Mouse (Mus musculus) CD8-positive naive resting alpha-beta T cell, adult 2 months (primary cell): ENCODE measurements around the gene Acsm1.
"Not testable (repeated sequence)": the region's sequence is repeated elsewhere in the genome, so short reads cannot be mapped to it uniquely, and the experiment has no call there.

Experiments used
- DNase-seq, 2 experiments: peaks; one replicate each; pipeline ENCODE4 v3.0.0; 2022; ENCODE audit warnings: low read depth in 2 of 2, low spot score in 2 of 2

Acsm1 gene

DNA sequence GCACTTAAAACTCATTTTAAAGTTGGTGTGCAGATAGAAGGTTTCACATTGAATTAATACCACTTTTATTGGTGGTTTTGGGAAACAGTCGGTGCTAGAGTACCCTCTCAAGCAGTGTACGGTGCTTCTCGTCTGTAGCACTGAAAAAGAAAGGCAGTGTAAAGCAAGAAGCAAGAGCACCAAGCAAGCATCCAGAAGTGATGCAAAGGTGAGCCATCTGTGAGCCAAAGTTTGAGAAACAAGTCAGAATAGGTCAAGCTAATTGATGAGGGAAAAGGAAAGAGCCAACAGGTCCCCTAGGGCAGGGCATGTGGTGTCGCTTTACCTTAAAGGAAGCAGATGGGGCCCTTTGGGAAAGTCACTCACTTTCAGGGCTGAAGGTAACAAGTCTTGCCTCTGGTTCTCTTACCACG, at the start of gene Acsm1:
Gene Acsm1 (plus strand): TSS at position 363 of the 413 bp plus-strand sequence.
- DNase-seq = no peak

DNA sequence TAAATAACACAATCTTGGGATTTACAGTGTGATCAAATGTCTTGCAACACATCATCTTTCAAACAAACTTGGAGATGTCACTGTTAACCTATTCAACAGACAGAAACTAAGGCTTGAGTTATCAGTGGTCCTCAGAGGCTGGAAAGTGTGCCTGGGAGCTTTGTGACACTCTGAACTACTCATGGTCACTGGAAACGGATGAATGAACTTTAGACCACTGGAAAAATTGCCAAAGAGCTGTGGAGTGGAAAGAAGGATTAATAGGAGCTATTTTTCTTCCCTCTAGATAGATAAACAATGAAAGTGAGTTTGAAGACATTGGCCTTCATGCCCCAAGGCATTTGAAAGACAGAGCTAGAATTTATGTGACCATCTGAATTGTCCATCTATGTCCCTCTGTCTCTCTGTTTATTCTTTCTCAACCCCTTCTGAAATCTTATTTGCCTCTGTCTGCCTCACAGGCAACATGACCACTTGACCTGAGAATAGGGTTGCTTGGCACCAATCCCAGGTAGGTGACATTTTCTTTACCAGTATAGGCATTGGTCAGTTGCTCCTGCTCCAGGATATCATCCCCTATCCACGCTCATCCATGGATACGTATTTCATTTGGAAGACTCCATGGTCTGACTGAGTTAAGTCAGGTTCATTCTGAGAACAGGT, 46.9 kb upstream of the Acsm1 start:
- no peak for DNase-seq

DNA sequence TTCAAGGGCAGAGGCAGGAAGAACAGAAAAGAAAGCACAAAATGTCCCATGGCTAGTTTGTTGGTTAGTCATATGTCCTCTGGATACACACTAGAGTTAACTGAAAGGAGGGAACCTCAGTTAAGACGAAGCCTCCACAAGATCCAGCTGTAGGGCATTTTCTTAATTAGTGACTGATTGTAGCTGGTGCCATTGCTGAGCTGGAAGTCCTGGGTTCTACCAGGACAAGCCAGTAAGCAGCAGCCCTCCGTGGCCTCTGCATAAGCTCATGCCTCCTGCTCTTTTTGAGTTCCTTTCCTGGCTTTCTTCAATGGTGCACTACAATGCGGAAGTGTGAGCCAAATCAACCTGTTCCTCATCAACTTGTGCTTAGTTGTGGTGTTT, 46.4 kb upstream of the Acsm1 start:
- DNase-seq = no peak

DNA sequence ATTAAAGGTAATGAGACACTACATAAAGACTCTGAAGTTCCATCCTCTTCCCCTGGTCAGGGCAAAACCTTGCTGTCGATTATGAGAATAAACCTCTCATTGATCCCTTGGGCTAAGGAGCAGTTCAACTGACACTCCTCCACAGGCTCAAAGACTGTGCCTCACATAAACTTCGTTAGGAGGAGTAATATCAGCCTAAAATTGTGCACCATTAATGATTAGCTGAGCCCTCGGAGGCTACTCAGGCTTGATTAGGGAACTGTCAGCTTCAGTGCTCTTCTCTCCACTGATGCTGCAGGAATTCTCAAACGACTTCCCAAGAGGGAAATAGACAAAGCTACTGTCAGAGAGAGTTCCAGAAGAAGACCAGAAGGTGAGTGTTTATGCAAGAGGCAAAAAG, 45.4 kb upstream of the Acsm1 start:
- DNase-seq = no peak

DNA sequence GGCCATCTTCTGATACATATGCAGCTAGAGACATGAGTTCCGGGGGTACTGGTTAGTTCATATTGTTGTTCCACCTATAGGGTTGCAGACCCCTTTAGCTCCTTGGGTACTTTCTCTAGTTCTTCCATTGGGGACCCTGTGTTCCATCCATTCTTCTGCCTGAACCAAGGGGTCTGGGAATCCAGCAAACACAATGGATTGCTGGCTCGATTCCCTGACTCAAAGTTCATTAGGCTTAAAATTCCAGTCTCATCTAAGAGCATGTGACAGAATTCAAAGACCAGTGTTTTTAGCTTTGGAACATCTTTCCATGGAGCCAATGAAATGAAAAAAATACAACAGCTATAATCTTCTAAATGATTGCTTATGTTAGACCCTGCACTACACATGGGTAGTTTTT, 44.4 kb upstream of the Acsm1 start:
- DNase-seq = not testable (repeated sequence)

DNA sequence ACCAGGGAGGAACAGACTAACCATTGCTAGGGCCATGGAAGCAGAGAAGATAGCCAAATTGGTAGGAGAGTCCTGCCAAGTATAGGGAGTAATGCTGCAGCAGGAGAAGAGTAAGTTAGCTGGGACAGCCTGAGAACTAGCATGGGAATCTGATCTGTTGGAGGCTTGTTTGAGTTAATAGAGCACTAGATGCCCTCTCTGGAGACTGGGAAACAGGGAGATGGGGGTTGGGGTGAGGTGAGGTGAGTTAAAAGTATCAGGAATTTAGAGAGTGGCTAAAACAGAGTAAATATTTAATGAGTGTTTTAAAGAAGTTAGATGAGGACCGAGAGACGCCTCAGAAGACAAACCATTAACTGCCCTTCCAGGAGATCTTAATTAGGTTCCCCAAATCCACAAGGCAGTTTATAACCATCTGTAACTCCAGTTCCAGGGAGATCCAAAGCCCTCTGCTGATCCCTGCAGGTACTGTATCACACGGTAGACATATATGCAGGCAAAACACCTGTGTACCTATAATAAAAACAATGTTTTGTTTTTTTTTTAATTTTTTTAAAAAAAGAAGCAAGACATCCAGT, 12.2 kb upstream of the Acsm1 start:
- DNase-seq = no peak

DNA sequence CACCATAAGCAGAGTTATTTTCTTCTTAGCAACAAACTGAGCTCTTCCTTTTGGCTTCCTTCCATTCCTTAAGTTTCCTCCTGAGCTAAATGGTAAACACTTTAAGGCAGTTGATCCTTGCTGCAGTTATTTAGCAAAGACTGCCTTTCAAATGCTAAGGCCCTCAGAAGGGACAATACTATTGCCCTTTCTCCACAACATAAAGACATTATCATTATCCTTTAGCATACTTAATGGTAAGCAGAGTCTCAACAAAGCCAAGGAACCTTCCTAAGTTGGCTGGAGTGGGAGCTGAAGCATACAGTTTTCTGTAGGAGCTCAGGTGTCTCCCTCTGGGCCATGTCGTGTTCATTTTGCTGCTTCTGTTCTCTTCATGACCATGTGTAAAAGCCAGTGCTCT, 11.5 kb upstream of the Acsm1 start:
- DNase-seq = no peak

DNA sequence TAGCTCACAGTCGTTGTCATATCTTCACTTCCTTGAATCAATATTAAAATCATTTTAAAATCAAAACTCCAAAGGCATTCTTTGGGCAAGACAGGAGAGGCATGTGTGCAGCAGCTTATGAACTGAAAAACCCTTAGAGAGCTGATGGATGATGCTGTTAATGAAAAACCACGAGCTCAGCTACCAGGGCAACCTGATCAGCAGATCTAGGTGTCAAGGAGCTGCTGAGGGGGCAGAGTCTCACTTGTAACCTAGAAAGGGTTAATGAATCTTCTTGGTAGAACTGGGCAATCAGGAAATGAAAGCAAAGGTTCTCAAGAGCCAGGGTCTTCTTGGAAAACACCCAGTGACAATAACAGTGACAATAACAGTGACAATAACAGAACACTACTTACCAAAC, 10.3 kb upstream of the Acsm1 start:
- DNase-seq = no peak

DNA sequence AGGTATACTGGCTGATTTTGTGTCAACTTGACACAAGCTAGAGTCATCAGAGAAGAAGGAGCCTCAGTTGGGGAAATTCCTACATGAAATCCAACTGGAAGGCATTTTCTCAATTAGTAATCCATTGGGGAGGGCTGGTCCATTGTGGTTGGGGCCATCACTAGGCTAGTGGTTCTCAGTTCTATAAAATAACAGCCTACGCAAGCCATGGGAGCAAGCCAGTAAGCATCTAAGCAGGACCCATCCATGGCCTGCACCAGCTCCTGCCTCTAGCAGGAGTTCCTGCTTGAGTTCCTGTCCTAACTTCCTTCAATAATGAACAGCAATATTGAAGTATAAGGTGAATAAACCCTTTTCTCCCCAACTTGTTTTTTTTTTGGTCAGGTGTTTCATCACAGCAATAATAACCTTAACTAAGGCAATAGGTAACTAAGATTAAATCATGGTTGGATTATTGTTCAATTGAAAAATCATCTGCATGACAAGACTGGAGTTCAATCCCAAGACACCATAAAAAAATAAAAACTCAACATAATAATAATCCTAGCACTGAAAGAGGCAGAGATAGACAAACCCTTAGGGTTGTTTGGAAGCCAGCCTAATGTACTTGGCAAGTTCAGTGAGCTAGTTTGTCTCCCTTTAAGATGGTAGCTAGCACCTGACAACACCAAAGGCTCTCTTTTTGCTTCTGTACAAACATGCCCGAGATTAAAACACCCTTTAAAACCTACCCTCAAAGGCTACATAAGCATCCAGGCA, 5.5 kb upstream of the Acsm1 start:
- DNase-seq = no peak

DNA sequence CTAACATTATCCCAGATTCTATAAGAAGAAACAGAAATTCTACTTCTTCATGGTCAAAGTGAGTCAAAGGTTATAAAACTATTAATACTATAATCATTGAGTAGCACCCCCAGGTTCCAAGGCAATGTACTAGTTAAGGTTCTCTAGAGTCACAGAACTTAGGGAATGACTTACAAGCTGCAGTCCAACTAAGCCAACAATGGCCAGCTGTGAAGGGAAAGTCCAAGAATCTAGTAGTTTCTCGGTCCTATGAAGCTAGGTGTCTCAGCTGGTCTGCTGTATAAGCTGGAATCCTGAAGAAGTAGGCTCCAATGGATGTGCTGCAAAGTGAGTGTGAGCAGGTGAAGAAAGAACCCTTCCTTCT, 4.9 kb upstream of the Acsm1 start:
- DNase-seq = no peak

DNA sequence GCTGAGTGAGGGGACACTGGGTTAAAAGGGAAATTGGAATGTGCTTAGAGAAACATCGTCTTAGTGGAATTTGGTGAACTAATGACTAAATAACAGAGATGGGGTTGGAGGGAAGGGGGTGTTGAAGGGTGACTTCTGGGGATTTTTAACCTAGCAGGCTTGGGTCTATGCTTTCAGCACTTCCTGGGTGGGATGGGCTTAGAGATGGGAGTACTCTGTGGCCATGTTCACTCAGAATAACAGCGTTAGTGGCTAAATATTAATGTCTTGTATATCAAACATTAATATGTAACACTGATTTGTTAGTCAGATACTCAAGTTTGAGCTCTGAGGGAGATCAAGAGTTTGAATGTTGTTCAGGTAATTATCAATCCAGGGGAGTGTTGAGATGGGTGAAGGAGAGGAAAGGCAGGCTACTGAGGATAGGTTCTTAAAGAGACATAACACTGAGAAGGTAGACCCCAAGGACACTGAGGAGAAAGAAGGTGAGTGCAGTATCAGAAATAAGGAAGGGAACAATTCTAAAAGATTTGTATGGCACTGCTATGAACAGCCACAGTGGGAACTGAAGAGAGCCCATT, 1.8 kb upstream of the Acsm1 start:
- DNase-seq = no peak

DNA sequence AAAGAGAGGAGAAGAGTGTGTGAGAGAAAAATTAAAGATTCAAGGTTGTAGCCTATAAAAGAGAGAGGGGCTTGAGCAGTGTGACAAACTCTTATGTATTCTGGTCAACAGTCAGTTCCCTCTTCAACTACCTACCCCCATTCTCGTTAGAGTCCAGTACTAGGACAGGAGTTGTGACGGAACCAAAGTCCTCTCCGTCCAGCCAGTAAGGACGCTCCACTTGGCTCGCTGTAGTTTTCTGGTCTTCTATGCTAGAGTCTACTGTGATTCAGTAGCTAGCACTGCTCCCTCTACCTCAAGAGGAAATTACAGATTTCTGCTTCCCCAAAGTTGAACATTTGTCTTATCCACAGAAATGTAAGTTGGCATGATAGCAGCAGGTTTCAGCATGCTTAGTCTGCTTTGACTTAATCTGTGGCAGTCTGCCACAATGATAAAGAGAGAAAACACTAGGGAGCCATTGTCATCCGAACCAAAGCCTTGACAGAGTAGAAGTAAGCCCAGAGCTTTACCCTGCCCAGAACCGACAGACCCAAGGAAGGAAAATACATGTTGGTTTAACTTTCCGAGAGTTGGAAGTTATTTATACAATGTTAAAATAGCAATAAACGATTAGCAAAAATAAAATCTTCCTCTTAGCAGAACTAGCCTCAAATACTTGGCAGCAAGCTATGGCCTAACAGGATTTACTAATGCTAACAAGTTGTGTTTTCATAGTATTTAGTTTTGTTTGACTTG, 731 bp upstream of the Acsm1 start:
- no peak for DNase-seq

DNA sequence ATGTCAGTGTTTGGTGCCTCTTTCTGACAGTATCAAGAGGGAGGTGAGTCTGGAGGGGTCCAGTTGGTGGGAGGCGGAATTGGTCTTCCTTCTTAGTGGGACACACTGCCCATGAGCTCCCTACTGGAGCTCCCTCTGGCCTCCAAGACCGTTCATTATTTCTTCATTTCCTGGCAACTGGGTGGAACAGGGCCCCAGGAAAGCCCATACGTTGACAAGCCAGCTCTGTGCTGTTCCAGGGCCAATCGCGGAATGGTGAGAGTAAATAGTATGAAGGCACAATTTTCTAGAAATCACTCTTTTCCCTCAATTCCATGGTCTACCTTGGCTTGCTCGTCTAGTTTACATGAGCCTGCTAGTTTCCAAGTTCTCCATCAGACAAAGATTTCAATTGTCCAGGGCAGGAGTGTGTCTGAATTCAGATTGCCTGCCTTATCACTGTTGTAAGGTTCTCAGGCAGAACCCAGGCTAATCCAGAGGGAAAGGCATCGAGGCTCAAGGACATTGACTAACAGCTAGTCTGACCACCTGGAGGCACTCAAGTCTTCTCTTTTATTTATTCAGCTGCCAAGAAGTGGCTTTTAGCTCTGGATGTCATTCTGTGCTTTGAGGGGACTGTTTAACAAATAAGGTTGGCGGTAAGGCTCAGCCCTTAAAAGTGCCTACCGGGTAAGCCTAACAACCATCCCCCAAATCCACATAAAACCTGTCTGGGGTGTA, 1.1 kb downstream of the Acsm1 start:
- DNase-seq = no peak

DNA sequence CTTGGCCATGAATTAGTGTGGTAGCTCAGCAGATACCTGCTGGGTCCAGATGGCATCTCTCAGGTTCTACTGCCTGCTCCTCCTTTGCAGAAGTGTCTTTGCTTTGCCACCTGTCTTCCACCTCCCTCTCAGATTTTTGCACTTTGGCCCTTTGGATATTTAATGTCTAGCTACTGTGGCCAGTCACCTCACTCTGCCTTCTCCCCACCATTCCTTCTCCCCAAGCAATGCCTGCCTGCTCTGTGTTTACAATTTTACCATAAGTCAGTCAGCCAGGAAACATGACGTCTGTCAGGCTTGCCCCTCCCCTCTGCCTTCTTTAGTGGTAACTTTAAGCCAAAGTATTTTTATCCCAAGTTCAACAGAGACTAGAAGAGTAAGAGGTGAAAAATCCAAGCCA, 9.7 kb downstream of the Acsm1 start:
- no peak for DNase-seq

DNA sequence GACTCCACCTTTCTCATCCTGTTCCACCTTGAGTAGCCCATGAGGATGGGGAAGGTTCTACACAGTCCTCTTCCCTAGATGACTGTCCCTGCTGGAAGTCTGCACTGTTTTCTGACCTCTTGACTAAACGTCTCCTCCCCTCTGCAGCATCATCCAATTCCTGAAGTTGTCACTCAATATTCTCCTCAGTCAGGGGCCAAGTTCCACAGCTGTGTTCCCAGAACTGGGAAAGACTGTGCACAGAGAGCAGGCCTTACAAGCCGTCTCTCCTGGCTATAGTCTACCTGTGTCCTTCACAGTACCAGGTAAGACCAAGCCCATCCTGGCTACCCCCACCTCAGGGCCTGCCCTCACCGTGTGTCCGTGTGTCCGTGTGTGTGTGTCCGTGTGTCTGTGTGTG, 10.8 kb downstream of the Acsm1 start:
- no peak for DNase-seq

DNA sequence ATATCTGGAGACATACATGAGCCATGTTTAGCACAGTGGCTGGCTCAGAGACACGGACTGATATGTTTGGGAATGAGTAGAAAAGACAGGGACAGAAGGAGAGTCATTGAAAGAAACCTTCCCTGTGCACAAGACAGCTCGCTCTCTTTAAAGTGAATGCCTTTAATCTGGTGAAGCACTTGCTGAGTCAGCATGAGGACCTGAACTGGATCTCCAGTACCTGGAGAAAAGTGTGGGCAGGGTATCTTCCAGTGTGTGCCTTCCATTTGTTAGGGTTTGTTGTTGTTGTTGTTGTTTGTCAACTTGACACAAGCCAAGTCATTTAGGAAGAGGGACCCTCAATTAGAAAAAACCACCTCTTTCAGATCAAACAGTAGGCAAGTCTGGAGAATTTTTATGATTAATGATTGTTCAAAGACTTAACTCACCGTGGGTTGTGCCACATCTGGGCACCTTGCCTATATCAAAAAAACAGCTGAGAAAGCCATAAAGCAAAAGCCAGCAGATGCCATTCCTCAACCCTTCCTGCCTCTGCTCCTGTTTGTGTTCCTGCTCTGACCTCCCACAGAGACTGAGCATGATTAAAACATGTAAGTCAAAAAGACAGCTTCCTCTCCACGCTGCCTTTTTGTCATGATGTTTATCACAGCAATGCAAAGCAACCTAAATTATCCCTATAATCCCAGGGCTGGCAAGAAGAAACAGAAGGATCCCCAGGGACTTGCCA, 11.5 kb downstream of the Acsm1 start:
- no peak for DNase-seq

DNA sequence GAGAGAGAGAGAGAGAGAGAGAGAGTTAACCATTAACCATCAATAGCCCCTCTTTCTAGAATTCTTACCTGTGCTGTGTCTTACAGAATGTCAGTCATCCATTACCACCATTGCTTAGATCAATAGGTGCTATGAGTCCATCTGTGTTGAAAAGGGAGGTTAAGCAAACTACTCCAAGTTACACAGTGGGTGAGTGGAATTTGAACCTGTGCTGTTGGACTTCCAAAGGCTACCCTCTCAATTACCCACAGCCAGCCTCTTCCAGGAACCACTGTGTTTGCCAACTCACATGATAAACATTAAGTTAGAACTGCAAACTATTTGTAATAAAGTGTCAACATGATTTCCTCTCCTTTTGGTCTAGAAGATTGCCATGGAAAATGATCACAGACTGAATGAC, 13.3 kb downstream of the Acsm1 start:
- no peak for DNase-seq

DNA sequence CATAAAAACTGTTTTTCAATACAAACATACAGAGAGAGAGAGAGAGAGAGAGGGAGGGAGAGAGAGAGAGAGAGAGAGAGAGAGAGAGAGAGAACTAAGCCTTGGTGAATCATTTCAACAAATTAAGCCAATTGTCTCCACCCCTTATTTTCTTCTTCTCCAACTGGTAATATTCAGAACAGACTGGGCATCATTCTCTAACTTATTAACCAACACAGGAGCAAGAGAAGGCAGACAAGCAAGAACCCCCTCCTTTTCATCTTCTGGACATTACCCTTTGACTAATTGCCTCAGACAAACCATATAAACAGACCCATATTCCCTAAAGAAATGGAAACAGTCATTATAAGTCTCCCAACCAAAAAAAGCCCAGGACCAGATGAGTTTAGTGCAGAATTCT, 31.9 kb downstream of the Acsm1 start:
- DNase-seq = no peak

DNA sequence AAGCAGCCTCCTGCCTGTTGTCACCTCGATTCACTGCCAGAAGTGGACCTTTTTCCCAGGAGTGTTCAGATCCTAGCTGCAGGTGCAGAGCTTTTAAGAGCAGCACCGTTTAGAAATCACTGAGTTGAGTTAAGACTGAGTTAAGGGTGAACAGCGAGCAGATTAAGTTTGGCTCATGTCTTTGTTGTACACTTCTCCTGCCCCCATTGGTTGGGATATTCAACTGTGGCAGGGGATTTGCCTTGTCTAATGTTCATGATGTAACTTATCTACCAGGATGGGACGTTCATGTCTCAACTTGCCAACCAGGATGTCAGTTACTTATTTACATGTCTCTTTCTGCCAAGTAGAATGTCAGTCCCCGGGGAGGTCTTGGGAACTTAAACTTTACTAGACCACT, 35.5 kb downstream of the Acsm1 start:
- no peak for DNase-seq

DNA sequence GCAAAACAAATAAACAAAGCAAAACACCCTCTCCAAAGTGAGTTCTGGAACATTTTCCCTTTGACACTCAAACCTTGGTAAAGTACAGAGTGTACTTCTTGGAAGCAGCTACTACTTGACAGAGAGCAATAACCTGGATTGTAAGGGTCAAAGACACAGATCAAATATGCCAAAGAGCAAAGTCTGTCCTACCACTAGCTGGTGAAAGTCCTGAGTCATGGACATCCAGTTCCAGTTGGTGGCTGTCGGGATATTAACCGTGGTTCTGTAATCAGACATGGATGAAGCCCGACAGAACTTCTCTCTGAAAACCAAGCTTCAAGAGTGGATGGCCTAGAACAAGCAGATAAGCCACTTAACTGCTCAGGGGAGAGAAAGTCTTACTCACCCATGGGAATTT, 61.1 kb downstream of the Acsm1 start:
- no peak for DNase-seq
